Mouse (Mus musculus) liver, embryonic 13.5 days (tissue): ENCODE measurements around the gene Olfr700. TPM values are rescaled to one million over a fixed set of nuclear protein-coding genes. Genes with fewer than 3 reads are reported as not detected.

Experiments used
- polyA plus RNA-seq: library from polyadenylated mRNA; unstranded; fragments of >200 nt; fragmentation: Nextera tagmentation; extraction: Ambion mirVana; gene quantifications from 2 replicates; pipeline ENCODE4 v1.2.1, GENCODE M21; 2015

Gene Olfr700
- polyA plus RNA-seq, 1 experiment from 2014 or later: not detected

Other genes starting within 250 kb of the Olfr700 start
- not detected in 2 replicates for gene Olfr693, start 128.2 kb downstream of the Olfr700 start, polyA plus RNA-seq
- gene Olfr694, start 117.0 kb downstream of the Olfr700 start, polyA plus RNA-seq: not detected in 2 replicates
- not detected in 2 replicates for gene Olfr695, start 92.4 kb downstream of the Olfr700 start, polyA plus RNA-seq
- gene Olfr697, start 66.4 kb downstream of the Olfr700 start, polyA plus RNA-seq: not detected in 2 replicates
- gene Olfr698, start 53.4 kb downstream of the Olfr700 start, polyA plus RNA-seq: not detected in 2 replicates
- not detected in 2 replicates for gene Olfr699, start 15.6 kb downstream of the Olfr700 start, polyA plus RNA-seq
- gene Olfr701, start 5.3 kb upstream of the Olfr700 start, polyA plus RNA-seq: not detected in 2 replicates
- gene Olfr702, start 25.1 kb upstream of the Olfr700 start, polyA plus RNA-seq: not detected in 2 replicates
- not detected in 2 replicates for gene Olfr703, start 34.5 kb upstream of the Olfr700 start, polyA plus RNA-seq
- not detected in 2 replicates for gene Olfr704, start 54.4 kb upstream of the Olfr700 start, polyA plus RNA-seq
- not detected in 2 replicates for gene Olfr705, start 68.1 kb upstream of the Olfr700 start, polyA plus RNA-seq
- not detected in 2 replicates for gene Olfr706, start 79.3 kb upstream of the Olfr700 start, polyA plus RNA-seq
- not detected in 2 replicates for gene Olfr707, start 92.4 kb upstream of the Olfr700 start, polyA plus RNA-seq
- not detected in 2 replicates for gene Olfr1532-ps1, start 99.2 kb upstream of the Olfr700 start, polyA plus RNA-seq
- not detected in 2 replicates for gene Olfr709-ps1, start 123.4 kb upstream of the Olfr700 start, polyA plus RNA-seq
- not detected in 2 replicates for gene Olfr710, start 139.5 kb upstream of the Olfr700 start, polyA plus RNA-seq
- not detected in 2 replicates for gene Olfr6, start 155.1 kb upstream of the Olfr700 start, polyA plus RNA-seq
- gene Olfr711, start 166.6 kb upstream of the Olfr700 start, polyA plus RNA-seq: not detected in 2 replicates
- gene Olfr2, start 197.2 kb upstream of the Olfr700 start, polyA plus RNA-seq: not detected in 2 replicates
- not detected in 2 replicates for gene Olfr713, start 222.3 kb upstream of the Olfr700 start, polyA plus RNA-seq